Mouse (Mus musculus) heart, adult 2 months (tissue): Measurements from ENCODE around the gene Slc6a8. TPM values are rescaled to one million over a fixed set of nuclear protein-coding genes. Genes with fewer than 3 reads are reported as not detected.

ENCODE experiments used
- DNase-seq, 2 experiments: peaks; one replicate each; pipeline ENCODE4 v3.0.0; 2021
- H3K27ac ChIP-seq: fragments of 200-600 bp; 2 replicates; pipeline ENCODE4 v1.8.1; 2022
- H3K27me3 ChIP-seq: fragments of 200-500 bp; 2 replicates; pipeline ENCODE4 v1.6.1; 2012; ENCODE audit warnings: mild to moderate bottlenecking, low read length, inconsistent platforms, mixed read lengths; ENCODE audit not compliant: control insufficient read depth, insufficient read depth
- H3K36me3 ChIP-seq: fragments of 200-500 bp; 2 replicates; pipeline ENCODE4 v1.6.1; 2012; ENCODE audit warnings: low read length, inconsistent platforms; ENCODE audit not compliant: control insufficient read depth, insufficient read depth
- H3K4me1 ChIP-seq: fragments of 200-500 bp; 2 replicates; pipeline ENCODE4 v1.6.1; 2011; ENCODE audit warnings: low read length; ENCODE audit not compliant: control insufficient read depth, insufficient read depth
- H3K4me3 ChIP-seq: fragments of 200-600 bp; 2 replicates; pipeline ENCODE4 v1.8.1; 2022
- H3K79me2 ChIP-seq: fragments of 200-500 bp; replicated peaks from 2 replicates; pipeline ENCODE4 v1.6.1; 2012; ENCODE audit warnings: mild to moderate bottlenecking, inconsistent platforms, low read length, moderate library complexity, mixed read lengths; ENCODE audit not compliant: control insufficient read depth, insufficient read depth
- H3K9ac ChIP-seq: fragments of 200-500 bp; 2 replicates; pipeline ENCODE4 v1.6.1; 2012; ENCODE audit warnings: low read depth, mild to moderate bottlenecking, control low read depth, inconsistent platforms, low read length, mixed read lengths
- CTCF ChIP-seq: fragments of 200-600 bp; IDR thresholded peaks from 2 replicates; pipeline ENCODE4 v1.8.1; 2022; ENCODE audit warnings: antibody characterized with exemption, mild to moderate bottlenecking, moderate library complexity
- EP300 ChIP-seq: fragments of 200-500 bp; IDR thresholded peaks from 2 replicates; pipeline ENCODE4 v1.6.1; 2011; ENCODE audit warnings: low read depth, low read length, control low read depth; ENCODE audit not compliant: insufficient read depth
- POLR2A ChIP-seq: fragments of 200-500 bp; IDR thresholded peaks from 2 replicates; pipeline ENCODE4 v1.6.1; 2011; ENCODE audit warnings: mild to moderate bottlenecking, low read depth, low read length, control low read depth; ENCODE audit not compliant: insufficient read depth
- WGBS: fragments of 180-500 bp; shearing (Covaris S2); methylation state at CpG from one replicate; pipeline ENCODE4 v1.1.7; 2018; 5-methylcytosine and 5-hydroxymethylcytosine counted together
- intact Hi-C: fragments of 180-260 bp; cut with DNase I; formaldehyde crosslinking; loops from one replicate; pipeline ENCODE4 v1.15.1; 2025
- polyA plus RNA-seq: library from polyadenylated mRNA; depleted of rRNA; stranded (reverse); fragments of >200 nt; gene quantifications from 2 replicates; pipeline ENCODE4 v1.2.3, GENCODE M21; 2012
- total RNA-seq, 2 experiments: library from RNA; stranded (reverse); gene quantifications; 2 replicates each; pipeline ENCODE4 v1.2.3; 2021

Slc6a8 gene
- total and polyA plus RNA-seq, 3 experiments, result 155 to 179 (median 155) TPM

DNA sequence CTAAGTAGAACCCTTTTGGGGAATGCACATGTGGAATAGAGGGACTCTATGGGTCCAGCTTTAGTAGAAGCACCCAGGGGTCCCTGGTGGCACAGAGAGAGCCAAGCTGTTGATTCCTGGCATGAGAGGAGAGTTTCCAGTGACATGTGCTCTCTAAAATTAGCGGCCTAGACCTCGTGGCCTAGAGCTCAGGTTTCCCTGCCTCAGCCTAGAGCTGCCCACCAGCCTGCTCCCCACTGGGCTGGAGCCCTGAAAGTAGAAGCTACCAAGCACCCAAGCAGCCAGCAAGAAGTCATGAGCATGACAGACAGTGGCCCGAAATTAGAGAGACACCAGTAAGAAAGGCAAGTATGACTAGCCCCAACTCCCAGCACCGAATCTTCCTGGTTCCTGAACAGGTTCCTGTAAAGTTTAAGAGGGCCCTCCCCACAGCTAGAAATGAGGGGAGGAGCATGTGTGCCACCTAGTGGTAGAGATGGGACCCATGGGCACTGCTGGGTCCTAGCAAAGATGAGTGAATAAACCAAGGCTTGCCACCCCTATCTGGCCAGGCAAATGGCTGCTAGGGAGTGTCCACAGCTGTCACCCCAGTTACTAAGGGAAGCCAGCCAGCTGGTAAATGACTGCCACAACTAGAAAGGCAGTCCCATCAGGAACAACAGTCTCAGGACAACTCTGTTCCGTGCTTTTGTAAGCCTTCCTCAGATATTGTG lies 18.1 kb downstream of the Slc6a8 start:
- TF ChIP-seq POLR2A (0 out of 2 replicates have a peak, but pooled peaks have one; percentile 24), CTCF (peak; percentile 81), EP300 (0 out of 2 replicates have a peak, but pooled peaks have one; percentile 18)
- peak overlapping the region; percentile 54 for H3K9ac ChIP-seq
- no peak overlapping the region for H3K4me3 ChIP-seq
- H3K79me2 ChIP-seq, result no peaks in the 10 kb centered on the region
- WGBS, result 49% methylated on average over 5 of the region's 5 CpGs
- H3K36me3 ChIP-seq, result 0 out of 2 replicates have a peak, but pooled peaks cover under 1% of the 10 kb centered on the region
- intact Hi-C loops, result loop anchor here (2.0 to 5.0 kb wide), 2 partner anchors 16 to 639 kb away; no protein-coding TSS in a partner anchor
- peak; percentile 58 to 63 for DNase-seq
- no peaks in the 10 kb centered on the region for H3K27me3 ChIP-seq
- H3K27ac ChIP-seq, result peak overlapping the region; percentile 66
- H3K4me1 ChIP-seq, result peaks cover 4% of the 10 kb centered on the region

- Histone ChIP-seq H3K9ac (no peak overlapping the region), H3K79me2 (no peaks in the 10 kb centered on the region), H3K36me3 (no peaks in the 10 kb centered on the region), H3K27me3 (no peaks in the 10 kb centered on the region), H3K4me3 (no peak overlapping the region), H3K4me1 (no peaks in the 10 kb centered on the region), H3K27ac (no peak overlapping the region)
- TF ChIP-seq POLR2A (no peak), CTCF (peak; percentile 45)
- 57% methylated on average over 1 of the region's 1 CpGs for WGBS
- no peak for DNase-seq
- intact Hi-C loops, result no loop called here
Observed at GRCm38 (mm10) chrX:73700472-73700871, 27.5 kb downstream of the Slc6a8 start.

- Histone ChIP-seq H3K36me3 (peaks cover 5% of the 10 kb centered on the region), H3K27ac (peak overlapping the region; percentile 92), H3K4me1 (peaks cover 12% of the 10 kb centered on the region), H3K9ac (peak overlapping the region; percentile 79), H3K27me3 (no peaks in the 10 kb centered on the region), H3K4me3 (peak overlapping the region; percentile 63), H3K79me2 (no peaks in the 10 kb centered on the region)
- 19% methylated on average over 21 of the region's 21 CpGs for WGBS
- TF ChIP-seq POLR2A (no peak), EP300 (no peak), CTCF (peak; percentile 44)
- intact Hi-C loops, result loop anchor here (2.0 to 10.0 kb wide), 3 partner anchors 43 to 239 kb away; partner anchors contain the start of genes Idh3g, Slc6a8 and Ssr4
- DNase-seq, result peak; percentile 37 to 38
Observed at GRCm38 (mm10) chrX:73715476-73716108, 42.6 kb downstream of the Slc6a8 start.

DNA sequence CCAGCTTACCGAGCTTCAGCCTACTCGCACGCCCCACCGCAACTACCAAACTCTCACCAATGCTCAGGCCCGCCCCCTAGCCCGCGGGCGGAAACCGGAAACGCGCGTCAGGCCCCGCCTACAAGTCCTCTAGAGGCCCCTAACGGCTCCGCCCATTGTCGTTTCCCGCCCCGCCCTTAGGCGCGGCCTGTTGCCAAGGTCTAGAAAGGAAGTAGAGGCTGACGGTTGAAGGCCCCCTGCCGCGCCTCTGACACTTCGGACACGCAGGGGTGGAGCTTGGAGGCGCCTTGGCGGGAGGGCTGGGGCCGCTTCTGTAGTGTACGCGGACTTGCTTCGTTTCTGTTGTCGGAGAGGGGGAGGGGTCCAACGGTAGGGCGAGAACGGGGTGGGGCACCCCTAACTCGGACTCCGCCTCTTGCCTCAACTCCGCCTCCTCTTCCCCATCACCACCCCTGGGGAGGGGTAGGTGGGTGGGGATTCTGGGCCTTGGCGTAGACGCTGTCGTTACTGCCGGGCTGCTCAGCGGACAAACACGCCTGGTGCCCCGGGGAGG lies 43.2 kb downstream of the Slc6a8 start, which contains the start of the genes Bcap31 and Abcd1:
Gene Bcap31, minus strand, starts transcription at position 67 of the 553 bp plus-strand sequence.
Gene Abcd1, plus strand, starts transcription at position 489 of the 553 bp plus-strand sequence.
- Histone ChIP-seq H3K27me3 (no peaks in the 10 kb centered on the region), H3K4me3 (peak within 1 kb of the TSS; percentile 63), H3K79me2 (no peaks in the 10 kb centered on the region), H3K27ac (peak within 1 kb of the TSS; percentile 92), H3K9ac (peak within 1 kb of the TSS; percentile 95), H3K4me1 (peaks cover 14% of the 10 kb centered on the region), H3K36me3 (peaks cover 10% of the 10 kb centered on the region)
- peak; percentile 85 for TF ChIP-seq POLR2A
- no peak for TF ChIP-seq CTCF
- TF ChIP-seq EP300, result 0 out of 2 replicates have a peak, but pooled peaks have one; percentile 7
- peak; percentile 93 to 95 for DNase-seq
- 20% methylated on average over 45 of the region's 45 CpGs for WGBS
- intact Hi-C loops, result loop anchor here (2.0 to 10.0 kb wide), 3 partner anchors 43 to 239 kb away; partner anchors contain the start of genes Idh3g, Slc6a8 and Ssr4

DNA sequence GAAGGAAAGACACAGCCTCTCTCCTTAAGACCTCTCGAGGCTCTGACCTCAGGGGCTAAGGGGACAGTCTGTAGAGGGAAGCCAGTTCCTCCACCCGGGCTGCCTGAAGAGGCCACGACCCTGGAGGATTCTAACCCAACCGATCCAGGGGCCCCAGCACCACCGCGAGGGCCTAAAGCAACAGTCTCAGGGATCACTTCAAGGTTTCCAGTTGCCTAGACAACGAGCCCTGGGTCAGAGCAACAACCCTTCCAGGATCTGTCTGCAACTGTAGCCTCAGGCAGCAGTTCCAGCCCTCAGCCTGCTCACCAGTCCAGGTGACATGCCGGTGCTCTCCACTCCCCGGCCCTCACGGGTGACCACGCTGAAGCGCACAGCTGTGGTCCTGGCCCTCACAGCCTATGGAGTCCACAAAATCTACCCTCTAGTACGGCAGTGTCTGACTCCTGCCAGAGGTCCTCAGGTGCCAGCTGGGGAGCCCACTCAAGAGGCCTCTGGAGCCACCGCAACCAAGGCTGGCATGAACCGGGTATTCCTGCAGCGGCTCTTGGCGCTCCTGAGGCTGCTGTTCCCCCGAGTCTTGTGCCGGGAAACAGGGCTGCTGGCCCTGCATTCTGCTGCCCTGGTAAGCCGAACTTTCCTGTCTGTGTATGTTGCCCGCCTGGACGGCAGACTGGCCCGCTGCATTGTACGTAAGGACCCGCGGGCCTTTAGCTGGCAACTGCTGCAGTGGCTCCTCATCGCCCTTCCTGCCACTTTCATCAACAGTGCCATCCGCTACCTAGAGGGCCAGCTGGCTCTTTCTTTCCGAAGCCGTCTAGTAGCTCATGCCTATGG lies 44.0 kb downstream of the Slc6a8 start:
- H3K9ac ChIP-seq, result peak overlapping the region; percentile 95
- H3K27me3 ChIP-seq, result no peaks in the 10 kb centered on the region
- peak in 1 of 2 experiments; percentile 35 for DNase-seq
- no peaks in the 10 kb centered on the region for H3K79me2 ChIP-seq
- H3K4me3 ChIP-seq, result peak overlapping the region; percentile 63
- peaks cover 10% of the 10 kb centered on the region for H3K36me3 ChIP-seq
- TF ChIP-seq CTCF (no peak), POLR2A (peak; percentile 72; the same call in 1 of the 2 replicates), EP300 (no peak)
- intact Hi-C loops, result loop anchor here (2.0 to 10.0 kb wide), 3 partner anchors 44 to 238 kb away; partner anchors contain the start of genes Idh3g, Slc6a8 and Ssr4
- 25% methylated on average over 30 of the region's 30 CpGs for WGBS
- peaks cover 14% of the 10 kb centered on the region for H3K4me1 ChIP-seq
- peak overlapping the region; percentile 92 for H3K27ac ChIP-seq
